Mouse (Mus musculus) layer of hippocampus, postnatal 14 days (tissue): ENCODE data around the gene Tmem265. TPM values are rescaled to one million over a fixed set of nuclear protein-coding genes. Genes with fewer than 3 reads are reported as not detected.

ENCODE experiments used
- DNase-seq, 2 experiments: peaks; one replicate each; pipeline ENCODE4 v3.0.0; 2021 to 2022; ENCODE audit warnings: low spot score in 2 of 2, mixed read lengths in 1 of 2
- total RNA-seq, 2 experiments: library from RNA; stranded (reverse); gene quantifications; 2 replicates each; pipeline ENCODE4 v1.2.3; 2021

The Tmem265 gene
- total RNA-seq, 2 experiments from 2014 or later, result 0.94 to 2.2 TPM

DNA sequence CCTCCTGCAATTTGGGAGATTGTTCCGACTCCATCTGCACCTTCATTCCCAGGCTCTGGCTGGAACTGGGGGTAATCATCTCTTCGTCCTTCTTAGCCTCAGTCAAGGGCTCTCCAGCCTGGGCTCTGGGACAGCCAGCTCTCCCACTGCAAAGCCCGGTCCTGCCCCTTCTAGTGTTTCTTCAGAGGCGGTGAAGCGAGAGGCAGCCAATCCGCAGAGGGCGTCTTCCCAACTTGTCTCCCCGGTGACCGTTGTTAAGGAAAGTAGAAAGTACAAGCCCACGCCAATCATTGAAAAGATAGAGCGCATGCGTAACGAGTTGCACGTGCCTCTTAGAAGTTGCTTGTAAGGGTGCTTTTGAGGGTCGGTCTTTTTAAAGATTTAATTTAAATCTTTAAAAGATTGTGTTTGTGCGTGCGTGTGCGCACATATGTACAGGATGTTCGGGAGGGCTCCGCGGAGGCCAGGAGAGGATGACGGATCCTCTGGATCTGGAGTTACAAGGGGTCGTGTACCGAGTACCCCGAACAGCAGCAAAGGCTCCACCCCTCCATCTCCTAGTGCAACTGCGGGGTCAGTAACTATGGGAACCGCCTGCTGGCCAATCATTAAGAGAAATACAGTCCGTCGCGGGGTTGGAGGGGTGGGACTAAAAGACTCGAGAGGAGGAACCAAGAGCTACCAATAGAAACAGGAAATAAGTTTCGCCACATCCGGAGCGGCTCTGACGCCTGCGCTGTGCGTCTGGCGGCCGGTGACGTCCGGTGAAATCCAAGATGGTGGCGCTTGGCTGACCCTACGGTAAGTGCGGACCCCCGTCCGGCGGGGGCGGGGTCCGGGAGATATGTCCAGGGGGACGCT, 27.1 kb downstream of the Tmem265 start, which contains the start of the genes Ccdc189 and Rnf40:
Gene Ccdc189, minus strand, starts transcription at position 585 of the 861 bp plus-strand sequence.
Gene Rnf40, plus strand, starts transcription at position 757 of the 861 bp plus-strand sequence.
- DNase-seq, result peak; percentile 95 to 98

- no peak for DNase-seq
These were observed 27.7 kb downstream of the Tmem265 start for GRCm38 (mm10) chr7:127588901-127589300.

GRCm38 (mm10) chr7:127589637-127590036, 28.4 kb downstream of the Tmem265 start:
- no peak for DNase-seq

DNA sequence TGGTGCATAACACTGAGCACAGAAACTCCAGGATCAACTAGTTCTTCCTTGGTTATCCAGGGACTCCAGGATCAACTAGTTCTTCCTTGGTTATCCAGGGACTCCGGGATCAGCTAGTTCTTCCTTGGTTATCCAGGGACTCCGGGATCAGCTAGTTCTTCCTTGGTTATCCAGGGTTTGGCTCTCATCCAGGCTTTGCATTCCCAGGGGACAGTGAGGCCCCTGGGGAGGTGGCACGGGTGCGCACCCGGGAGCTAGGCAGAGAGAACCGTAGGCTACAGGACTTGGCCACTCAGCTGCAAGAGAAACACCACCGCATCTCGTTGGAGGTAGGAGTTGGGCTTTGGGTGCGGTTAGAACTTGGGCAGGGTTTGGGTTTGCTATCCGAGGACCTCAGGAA, 29.9 kb downstream of the Tmem265 start:
- no peak for DNase-seq

DNA sequence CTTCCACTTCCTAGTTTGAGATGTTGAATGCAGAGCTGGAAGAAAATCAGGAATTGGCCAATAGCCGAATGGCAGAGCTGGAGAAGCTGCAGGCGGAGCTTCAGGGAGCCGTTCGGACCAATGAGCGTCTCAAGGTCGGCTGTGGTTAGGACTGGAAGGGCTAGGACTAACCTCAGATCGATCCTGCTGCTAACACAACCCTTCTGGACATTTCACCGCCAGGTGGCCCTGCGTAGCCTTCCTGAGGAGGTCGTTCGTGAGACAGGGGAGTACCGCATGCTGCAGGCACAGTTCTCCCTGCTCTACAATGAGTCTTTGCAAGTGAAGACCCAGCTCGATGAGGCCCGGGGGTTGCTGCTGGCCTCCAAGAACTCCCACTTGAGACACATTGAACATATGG, 31.4 kb downstream of the Tmem265 start:
- DNase-seq, result no peak

DNA sequence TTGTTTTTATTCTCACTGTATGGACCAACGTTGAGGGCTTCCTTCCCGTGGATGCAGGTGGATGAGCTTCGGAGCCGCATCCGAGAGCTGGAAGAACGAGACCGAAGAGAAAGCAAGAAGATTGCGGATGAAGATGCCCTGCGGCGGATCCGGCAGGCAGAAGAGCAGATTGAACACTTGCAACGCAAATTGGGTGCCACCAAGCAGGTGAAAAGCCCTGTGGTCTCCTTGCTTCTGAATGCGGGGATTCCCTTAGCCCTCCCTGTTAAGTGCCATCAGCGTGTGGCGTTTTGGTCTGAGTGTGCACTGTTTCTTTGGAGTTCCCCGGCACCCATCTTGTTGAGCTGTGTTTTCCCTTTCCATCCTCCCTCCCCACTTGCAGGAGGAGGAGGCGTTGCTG, 35.6 kb downstream of the Tmem265 start:
- no peak for DNase-seq

GRCm38 (mm10) chr7:127600612-127601011, 39.4 kb downstream of the Tmem265 start:
- DNase-seq, result no peak

- DNase-seq, result no peak
These were observed 40.5 kb downstream of the Tmem265 start for GRCm38 (mm10) chr7:127601735-127602134.

GRCm38 (mm10) chr7:127602903-127603302, 41.7 kb downstream of the Tmem265 start:
- no peak for DNase-seq

DNA sequence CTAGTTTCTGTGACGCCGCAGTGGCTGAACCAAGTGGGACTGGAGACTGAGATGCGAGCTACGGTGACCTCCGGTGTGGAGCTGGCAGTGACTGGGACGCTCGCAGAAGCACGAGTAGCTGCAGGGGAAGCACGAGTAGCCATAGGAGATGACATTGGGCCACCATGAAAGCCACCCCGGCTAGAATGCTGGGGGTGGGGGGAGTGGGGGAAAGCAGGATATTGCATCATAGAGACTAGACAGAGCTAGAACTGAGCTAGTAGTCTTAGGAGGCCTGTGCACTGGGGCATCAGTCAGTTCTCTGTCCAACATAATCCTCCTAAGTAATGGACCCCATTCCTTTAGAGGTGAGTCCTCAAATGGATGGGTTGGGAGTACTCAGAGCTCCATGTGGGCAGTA, 43.1 kb downstream of the Tmem265 start:
- DNase-seq, result no peak

DNA sequence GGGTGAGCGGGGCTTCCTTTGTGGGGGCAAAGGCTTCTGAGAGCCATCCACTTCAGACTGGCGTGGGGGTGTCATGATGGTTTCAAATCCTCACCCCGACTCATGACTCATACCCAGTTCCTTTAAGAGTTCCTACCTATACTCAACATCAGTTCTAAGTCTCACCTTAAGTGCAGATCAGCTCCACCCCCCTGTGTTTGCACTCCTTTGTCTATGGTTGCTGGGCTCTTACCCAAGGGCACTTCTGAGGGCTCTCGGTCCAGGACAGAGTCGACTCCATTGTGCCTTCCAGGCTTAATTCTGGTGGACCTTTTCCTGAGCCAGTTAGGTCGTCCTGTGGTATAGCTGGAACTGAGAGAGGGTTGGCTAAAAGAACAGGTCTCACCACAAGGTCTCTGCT, 46.0 kb downstream of the Tmem265 start:
- DNase-seq, result no peak

DNA sequence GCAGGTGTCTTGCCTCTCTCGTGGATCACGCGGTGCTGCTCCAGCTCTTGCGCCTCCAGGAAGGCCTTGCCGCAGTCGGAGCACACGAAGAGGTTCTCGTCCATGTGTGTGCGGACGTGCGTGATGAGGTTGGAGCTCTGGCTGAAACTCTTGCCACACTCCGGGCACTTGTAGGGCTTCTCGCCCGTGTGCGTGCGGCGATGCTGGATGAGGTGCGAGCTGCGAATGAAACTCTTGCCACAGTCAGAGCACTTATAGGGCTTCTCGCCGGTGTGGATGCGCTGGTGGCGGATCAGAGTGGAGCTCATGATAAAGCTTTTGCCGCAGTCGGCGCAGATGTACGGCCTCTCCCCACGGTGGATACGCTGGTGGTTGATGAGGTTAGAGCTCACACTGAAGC, 49.8 kb downstream of the Tmem265 start:
- no peak for DNase-seq

GRCm38 (mm10) chr7:127611561-127611960, 50.4 kb downstream of the Tmem265 start:
- no peak for DNase-seq

DNA sequence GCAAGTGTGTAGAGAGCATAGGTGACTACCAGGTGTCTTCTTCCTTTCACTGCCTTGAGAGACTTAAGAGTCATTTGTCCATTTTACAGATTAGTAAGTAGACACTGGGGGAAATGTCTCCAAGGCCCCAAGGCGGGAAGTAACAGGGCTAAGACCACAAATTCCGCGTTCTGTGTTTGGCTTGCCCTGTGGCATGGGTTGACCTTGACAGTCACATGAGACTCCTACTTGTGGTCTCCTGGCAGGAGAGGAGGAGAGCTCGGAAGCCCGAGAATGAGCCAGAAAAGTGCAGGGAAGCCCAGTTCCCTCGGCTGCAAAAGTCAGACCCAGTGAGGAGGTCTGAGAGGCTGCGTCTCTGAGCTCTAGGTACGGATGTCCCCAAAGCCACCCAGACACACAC, 52.3 kb downstream of the Tmem265 start:
- no peak for DNase-seq

DNA sequence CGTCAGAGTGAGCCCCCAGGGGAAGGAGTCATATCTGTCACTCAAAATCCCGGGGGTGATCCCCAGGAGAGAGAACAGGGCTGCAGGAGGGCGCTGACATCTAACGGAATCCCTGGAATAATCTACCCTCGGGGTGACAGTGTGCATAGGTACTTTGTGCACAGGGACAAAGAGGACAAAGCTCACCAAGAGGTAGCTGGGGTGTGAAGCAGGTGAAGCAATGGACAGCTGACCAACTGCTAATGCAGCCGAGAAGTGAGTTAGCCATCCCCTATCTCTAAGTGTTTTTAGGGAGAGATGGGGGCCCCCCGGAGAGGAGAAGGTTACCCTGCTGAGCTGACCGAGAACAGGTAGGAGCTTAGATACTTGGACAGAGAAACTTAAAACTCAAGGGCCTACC, 52.9 kb downstream of the Tmem265 start:
- no peak for DNase-seq

GRCm38 (mm10) chr7:127614511-127614890, 53.3 kb downstream of the Tmem265 start:
- DNase-seq, result no peak

- DNase-seq, result peak; percentile 82 to 89
These were observed 54.0 kb downstream of the Tmem265 start, which contains the start of gene Zfp629 for GRCm38 (mm10) chr7:127614891-127615843. TSS of gene Zfp629 (minus strand) at chr7:127615797.

GRCm38 (mm10) chr7:127616336-127616735, 55.1 kb downstream of the Tmem265 start:
- DNase-seq, result no peak
